Mouse (Mus musculus): ENCODE measurements around the gene Olfr161. TPM values are rescaled to one million over a fixed set of nuclear protein-coding genes. Genes with fewer than 3 reads are reported as not detected.
"Not testable (repeated sequence)": the region's sequence is repeated elsewhere in the genome, so short reads cannot be mapped to it uniquely, and the experiment has no call there.

Gene Olfr161
- not detected in 2 replicates for polyA plus RNA-seq (2016; fragmentation: Nextera tagmentation; extraction: Ambion mirVana)

GRCm38 (mm10) chr16:3590691-3591090 lies at the start of gene Olfr161:
Olfr161 (plus strand) TSS chr16:3591042.
- Histone ChIP-seq H3K4me1 (no peaks in the 10 kb centered on the region), H3K27ac (no peak within 1 kb of the TSS), H3K9me3 (peaks cover 46% of the 10 kb centered on the region), H3K4me3 (no peak within 1 kb of the TSS), H3K36me3 (replicated peaks) (no peaks in the 10 kb centered on the region), H3K27me3 (ENCODE audit: poor library complexity, severe bottlenecking) (no peaks in the 10 kb centered on the region)
- DNase-seq (ENCODE audit: extremely low spot score, low spot score), result no peak
- WGBS, result 85% methylated on average over 1 of the region's 1 CpGs

DNA sequence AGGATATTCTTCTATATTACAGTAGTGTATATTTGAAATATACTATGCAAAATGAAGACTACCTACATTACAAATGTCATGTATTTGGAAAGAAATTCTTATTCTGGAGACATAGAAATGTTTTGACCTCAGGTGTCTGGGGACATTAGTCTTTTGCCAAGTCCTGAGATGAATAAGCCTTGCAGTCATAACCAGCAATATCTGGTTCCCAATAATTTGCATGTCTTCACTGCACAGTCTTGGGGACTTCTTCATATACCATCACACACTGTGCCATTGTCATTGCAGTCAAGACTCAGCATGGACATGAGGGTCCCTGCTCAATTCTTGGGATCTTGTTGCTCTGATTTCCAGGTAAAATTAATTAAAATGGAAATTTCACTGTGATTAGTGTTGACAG lies 27.3 kb upstream of the Olfr161 start:
- Histone ChIP-seq H3K9me3 (peaks cover 33% of the 10 kb centered on the region), H3K36me3 (replicated peaks) (no peaks in the 10 kb centered on the region), H3K27ac (no peak overlapping the region), H3K27me3 (ENCODE audit: poor library complexity, severe bottlenecking) (no peaks in the 10 kb centered on the region), H3K4me3 (no peak overlapping the region), H3K4me1 (no peaks in the 10 kb centered on the region)
- DNase-seq (ENCODE audit: extremely low spot score, low spot score), result no peak

DNA sequence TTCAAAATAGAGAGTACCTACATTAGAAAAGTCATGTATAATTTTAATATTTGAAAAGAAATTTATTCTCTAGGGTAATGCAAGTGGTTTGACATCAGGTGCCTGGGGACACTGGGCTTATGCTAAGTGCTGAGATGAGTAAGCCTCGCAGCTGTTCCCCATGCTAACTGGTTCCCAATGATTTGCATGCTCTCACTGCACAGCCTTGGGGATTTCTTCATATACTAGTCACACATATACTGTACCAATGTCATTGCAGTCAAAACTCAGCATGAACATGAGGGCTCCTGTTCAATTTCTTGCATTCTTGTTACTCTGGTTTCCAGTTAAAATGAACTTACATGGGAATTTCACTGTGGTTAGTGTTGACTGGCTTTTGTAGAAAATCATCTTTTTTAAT lies 13.2 kb upstream of the Olfr161 start:
- WGBS, result 69% methylated on average over 1 of the region's 1 CpGs
- H3K4me3 ChIP-seq; H3K4me1 ChIP-seq; H3K27ac ChIP-seq; DNase-seq (ENCODE audit: extremely low spot score, low spot score); H3K36me3 ChIP-seq (replicated peaks); H3K27me3 ChIP-seq (ENCODE audit: poor library complexity, severe bottlenecking): not testable (repeated sequence)
- peaks cover 37% of the 10 kb centered on the region; the same call in 1 of the 2 replicates for H3K9me3 ChIP-seq

DNA sequence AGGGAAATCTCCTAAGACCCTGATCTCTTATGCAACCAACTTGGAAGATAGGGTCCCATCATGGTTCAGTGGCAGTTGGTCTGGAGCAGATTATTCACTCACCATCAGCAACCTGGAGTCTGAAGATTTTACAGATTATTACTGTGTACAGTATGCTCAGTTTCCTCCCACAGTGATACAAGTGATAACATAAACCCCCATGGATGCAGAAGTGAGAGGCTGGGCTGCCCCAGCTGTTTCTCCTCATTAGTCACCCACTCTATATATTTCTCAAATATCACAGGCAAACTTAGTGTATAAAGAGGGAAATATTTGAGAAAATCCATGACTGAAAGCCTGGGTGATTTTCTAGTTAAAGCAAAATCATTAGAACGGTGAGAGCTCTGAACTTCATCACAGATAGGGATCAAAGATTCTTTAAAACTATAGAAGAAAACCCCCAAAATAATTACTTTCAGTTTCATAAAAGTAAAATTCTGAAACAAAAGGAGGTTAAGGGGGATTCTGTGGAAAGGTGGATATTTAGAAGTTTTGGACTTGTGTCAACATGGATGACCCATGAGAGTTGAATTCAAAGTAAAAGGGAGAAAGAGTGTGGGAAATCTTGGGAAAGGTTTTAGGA lies 12.5 kb upstream of the Olfr161 start:
- H3K27ac ChIP-seq; H3K4me3 ChIP-seq; H3K4me1 ChIP-seq; H3K27me3 ChIP-seq (ENCODE audit: poor library complexity, severe bottlenecking); H3K36me3 ChIP-seq (replicated peaks); DNase-seq (ENCODE audit: extremely low spot score, low spot score): not testable (repeated sequence)
- 90% methylated on average over 1 of the region's 1 CpGs for WGBS
- H3K9me3 ChIP-seq, result peaks cover 42% of the 10 kb centered on the region

DNA sequence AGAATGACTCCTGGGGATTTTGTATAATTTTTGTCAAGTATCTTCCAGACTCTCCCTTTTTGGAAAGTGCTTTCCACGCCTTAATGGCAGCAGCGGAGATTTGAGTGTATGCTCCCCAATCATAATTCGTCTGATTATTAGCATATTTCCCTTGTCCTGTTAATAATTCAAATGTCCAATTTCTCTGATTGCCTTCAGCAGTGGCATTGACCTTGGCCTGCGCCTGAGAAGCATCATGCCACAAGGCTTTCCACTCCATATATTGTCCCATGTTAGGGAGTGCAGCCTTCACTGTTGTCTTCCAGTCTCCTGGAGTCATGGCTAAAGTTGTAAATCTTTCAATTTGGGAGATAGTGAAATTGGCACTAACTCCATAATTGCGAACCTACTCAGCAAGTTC lies 40.5 kb downstream of the Olfr161 start:
- not testable (repeated sequence) for H3K4me1 ChIP-seq; H3K27ac ChIP-seq; H3K4me3 ChIP-seq; DNase-seq (ENCODE audit: extremely low spot score, low spot score); H3K27me3 ChIP-seq (ENCODE audit: poor library complexity, severe bottlenecking)
- 94% methylated on average over 5 of the region's 5 CpGs for WGBS
- Histone ChIP-seq H3K36me3 (replicated peaks) (peaks cover 21% of the 10 kb centered on the region), H3K9me3 (peaks cover 41% of the 10 kb centered on the region)

GRCm38 (mm10) chr16:3632572-3633361 lies 41.9 kb downstream of the Olfr161 start:
- peak; percentile 43 for DNase-seq (ENCODE audit: extremely low spot score, low spot score)
- Histone ChIP-seq H3K4me3 (peak overlapping the region; percentile 47), H3K27ac (peak overlapping the region; percentile 88), H3K9me3 (peaks cover 29% of the 10 kb centered on the region)
- WGBS, result 23% methylated on average over 27 of the region's 27 CpGs
- H3K27me3 ChIP-seq (ENCODE audit: poor library complexity, severe bottlenecking); H3K36me3 ChIP-seq (replicated peaks); H3K4me1 ChIP-seq: not testable (repeated sequence)

Other genes with a start within 250 kb of the Olfr161 start
- not detected in 2 replicates for gene Mefv, start 127.1 kb downstream of the Olfr161 start, polyA plus RNA-seq (2016; fragmentation: Nextera tagmentation; extraction: Ambion mirVana)
- gene Zfp263, start 153.1 kb downstream of the Olfr161 start, polyA plus RNA-seq (2016; fragmentation: Nextera tagmentation; extraction: Ambion mirVana), result 48.5 and 48.7 TPM in 2 replicates
- not detected in 2 replicates for gene Olfr15, start 239.8 kb downstream of the Olfr161 start, polyA plus RNA-seq (2016; fragmentation: Nextera tagmentation; extraction: Ambion mirVana)

Data from forebrain, embryonic 10.5 days (tissue).